Mouse (Mus musculus) common myeloid progenitor, adult 5-6 weeks (primary cell): ENCODE results near the gene Zfp385a. TPM values are rescaled to one million over a fixed set of nuclear protein-coding genes. Genes with fewer than 3 reads are reported as not detected.
"Not testable (repeated sequence)": the region's sequence is repeated elsewhere in the genome, so short reads cannot be mapped to it uniquely, and the experiment has no call there.

Source experiments
- ATAC-seq: replicated peaks from 2 replicates; pipeline ENCODE4 v1.8.0; 2016; ENCODE audit warnings: low read depth, mild to moderate bottlenecking, moderate TSS enrichment, inconsistent platforms; ENCODE audit not compliant: poor library complexity, severe bottlenecking
- total RNA-seq: library from RNA; stranded (forward); fragments of 200-1000, 187-1606 nt; gene quantifications from 2 replicates; pipeline ENCODE4 v1.2.3, GENCODE M21; 2017

Zfp385a gene
- total RNA-seq, 1 experiment from 2014 or later, result 3.9 TPM

DNA sequence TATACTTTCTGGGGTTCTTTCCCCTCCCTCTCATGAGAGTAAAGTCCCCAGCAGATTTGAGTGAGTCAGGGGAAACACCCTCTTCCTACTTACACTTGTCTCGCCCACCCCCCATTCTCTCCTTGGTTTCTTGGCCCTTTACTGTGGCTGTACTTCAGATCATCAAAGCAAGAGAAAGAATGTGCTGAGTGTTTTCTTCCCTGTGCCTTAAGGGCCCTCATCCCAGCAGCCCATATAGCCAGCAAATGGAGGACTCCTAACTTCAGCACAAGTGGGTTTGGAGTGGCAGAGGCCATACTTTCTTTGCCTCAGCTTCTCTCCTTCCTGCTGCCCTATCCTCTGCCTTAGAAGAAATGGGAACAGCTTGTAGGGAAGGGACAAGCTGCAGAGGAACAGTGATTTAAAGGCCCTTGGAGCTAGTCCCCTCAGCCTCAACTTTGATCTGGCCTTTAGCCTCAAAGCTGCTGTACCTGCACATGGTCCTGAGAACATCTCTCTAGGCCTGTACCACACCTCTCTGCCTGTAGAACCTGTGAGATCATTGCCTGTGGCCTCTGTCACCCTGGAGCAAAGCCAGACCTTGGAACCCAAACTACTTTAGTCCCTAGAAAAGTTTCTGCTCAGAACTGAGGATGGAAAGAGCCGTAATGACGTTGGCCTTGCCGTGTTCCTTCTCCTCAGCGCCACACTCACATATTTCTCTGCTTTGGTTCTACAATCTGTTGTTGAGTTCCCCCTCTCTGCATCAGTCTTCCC, 40.9 kb downstream of the Zfp385a start:
- ATAC-seq, result no peak

DNA sequence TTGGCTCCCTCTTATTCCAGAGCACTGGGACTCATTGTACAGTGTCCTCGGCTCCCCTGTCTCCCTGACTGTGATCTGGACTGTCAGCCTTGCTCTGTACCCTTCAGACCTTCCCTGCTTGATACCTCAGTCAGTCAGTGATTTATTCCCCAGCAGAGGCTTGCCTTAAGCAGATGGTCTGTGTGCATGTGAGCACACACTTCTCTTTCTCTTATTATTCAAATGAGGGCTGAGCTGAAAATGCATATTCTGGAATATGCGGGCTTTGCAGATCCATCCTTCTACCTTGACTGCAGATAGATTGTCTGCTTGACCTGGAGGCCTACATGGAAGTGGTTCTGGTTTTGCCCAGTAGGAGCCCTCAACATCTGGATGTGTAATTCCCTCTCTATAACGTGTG, 41.9 kb downstream of the Zfp385a start:
- no peak for ATAC-seq

DNA sequence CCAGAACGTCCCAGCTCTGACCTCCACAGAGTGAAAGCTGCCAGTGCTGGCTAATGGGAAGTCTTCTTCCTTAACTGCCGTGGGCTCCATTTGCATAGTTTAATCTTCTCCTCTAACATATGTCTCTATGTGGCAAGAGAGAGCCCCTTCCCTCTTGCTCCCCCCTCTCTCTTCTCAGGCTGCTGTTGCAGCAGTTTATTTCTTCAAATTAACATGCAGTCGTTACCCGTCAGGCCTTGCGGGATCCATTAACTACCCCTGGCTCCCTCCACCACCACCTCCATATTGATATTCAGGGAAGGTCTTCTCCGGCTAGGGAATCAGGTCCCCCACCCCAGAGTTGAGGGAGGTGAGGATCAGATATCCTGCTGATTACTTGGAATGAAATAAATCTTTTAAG, 42.6 kb downstream of the Zfp385a start:
- ATAC-seq, result no peak

DNA sequence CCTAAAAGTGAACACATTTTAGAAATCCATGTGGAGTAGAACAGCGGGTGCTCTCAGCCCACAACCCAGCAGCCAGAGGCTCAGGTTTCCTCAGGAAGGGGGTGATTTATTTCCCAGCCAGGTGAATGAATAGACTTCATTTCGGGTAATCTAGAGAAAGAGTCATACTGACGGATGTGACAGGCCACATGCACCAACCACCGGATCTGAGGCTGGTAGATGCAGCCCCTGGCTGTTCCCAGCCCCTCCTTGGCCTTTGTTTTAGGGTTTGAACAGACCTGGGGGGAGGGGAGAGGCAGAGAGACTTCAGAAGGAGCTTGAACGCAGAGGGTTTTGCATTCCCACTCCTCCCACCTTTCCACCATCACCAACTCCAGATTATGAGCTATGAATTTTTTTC, 44.0 kb downstream of the Zfp385a start:
- ATAC-seq, result peak; percentile 42; the same call in 1 of the 2 replicates

DNA sequence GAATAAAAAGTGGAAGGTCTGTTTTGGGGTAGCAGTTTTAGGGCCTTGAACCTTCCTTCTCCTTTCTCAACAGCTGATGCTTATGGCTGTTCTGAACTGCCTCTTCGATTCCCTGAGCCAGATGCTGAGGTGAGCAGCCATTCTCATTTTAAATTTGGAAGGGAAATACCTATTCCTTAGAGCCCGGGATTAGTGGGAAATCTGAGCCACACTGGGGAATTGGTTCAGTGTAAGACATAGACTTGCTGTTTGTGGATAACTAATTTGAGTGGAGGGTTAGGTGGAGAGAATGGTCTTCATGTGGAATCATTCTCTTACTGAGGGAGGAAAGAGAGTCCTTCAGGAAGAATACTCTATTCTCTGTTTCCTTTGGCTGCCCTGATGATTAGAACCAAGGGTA, 45.2 kb downstream of the Zfp385a start:
- ATAC-seq, result no peak

DNA sequence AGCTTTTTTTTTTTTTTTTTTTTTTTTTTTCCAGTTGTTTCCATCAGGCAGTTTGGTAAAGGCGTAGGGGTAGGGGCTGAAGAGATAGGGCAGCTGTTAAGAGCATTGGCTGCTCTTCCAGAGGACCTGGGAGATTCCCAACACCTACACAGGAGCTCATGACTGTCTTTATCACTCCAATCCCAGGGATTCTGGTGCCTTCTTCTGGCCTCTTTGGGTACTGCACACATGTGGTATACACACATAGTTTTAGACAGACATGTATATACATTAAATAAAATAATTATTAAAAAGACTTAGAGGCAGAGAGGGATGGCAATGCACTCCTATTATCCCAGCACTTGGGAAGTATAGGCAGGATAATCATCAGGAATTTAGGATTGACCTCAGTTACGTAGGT, 46.5 kb downstream of the Zfp385a start:
- ATAC-seq, result no peak

DNA sequence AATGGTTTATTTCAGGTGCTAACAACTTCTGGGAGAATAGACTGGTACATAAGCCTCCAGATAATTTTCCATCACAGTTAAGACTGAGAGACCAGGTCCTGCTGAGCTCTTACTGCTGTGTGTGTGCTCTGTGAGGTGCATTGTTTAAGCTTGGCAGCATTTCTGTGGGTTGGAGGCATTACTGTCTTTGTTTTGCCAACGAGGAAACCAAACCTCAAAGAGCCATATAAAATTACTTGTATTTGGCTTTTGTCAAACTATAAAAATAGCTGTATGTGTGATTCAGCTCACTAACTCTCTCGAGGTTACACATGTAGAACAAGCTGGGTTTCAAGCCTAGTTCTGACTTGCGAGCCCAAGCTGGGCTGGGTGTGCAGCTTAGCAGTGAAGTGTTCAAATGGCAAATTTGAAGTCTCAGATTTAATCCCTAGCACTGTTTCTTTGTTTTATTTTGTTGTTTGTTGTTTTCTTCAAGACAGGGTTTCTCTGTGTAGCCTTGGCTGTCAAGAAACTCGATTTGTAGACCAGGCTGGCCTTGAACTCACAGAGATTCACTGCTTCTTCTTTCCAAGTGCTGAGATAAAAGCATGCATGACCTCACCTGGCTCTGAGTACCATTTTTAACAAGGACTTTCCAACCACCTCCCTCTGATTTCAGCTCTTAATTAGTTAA, 47.1 kb downstream of the Zfp385a start:
- ATAC-seq, result no peak

DNA sequence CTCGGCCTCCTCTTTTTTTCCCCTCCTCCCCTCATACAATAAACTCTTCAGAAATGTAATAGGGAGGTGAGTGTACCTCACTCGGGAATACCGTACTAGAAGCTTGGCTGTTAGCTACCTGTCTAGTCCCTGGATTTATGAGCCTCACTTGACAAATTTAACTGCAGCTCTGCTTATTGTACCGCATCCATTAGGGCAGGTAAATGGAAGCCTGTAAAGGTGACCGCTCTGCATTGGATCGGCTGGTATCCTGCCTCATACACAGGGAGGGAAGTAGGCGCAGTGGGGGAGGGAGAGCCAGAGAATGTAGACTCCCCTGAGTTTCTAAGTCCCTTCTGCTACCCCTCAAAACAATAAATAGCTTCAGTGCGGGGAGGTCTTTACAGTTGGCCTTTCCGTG, 49.0 kb downstream of the Zfp385a start:
- no peak for ATAC-seq

DNA sequence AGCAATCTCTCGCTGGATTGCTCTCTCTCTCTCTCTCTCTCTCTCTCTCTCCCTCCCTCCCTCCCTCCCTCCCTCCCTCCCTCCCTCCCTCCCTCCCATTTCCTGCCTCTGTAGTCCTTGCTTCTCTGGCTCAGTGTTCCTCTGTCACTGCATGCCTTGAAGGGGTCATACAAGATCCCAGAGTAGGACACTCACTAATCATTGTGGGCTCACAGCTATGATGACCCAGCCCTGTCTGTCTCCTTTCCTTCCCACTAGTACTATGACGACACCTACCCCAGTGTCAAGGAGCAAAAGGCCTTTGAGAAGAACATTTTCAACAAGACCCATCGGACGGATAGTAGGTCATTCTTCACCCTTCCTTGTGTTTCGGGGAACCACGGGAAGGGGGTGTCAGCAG, 49.5 kb downstream of the Zfp385a start:
- ATAC-seq, result no peak

DNA sequence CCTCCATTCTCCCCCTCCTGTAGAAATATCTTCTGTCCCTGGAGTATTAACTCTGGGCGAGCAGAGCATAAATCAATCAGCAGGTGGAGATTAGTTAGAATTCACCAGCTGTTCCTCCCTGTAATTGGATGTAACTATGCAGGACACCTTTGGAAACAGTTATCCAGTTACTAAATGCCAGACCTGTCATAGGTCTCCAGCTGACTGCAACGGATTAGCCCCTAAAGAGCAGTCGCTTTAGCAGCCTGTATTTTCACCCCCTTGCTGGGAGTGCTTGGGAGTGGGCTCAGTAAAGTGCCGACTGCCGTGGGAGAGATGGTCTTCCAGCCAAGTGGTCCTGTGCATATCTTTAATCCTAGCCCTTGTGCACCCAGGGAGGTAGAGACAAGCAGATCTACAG, 50.3 kb downstream of the Zfp385a start:
- ATAC-seq, result no peak

DNA sequence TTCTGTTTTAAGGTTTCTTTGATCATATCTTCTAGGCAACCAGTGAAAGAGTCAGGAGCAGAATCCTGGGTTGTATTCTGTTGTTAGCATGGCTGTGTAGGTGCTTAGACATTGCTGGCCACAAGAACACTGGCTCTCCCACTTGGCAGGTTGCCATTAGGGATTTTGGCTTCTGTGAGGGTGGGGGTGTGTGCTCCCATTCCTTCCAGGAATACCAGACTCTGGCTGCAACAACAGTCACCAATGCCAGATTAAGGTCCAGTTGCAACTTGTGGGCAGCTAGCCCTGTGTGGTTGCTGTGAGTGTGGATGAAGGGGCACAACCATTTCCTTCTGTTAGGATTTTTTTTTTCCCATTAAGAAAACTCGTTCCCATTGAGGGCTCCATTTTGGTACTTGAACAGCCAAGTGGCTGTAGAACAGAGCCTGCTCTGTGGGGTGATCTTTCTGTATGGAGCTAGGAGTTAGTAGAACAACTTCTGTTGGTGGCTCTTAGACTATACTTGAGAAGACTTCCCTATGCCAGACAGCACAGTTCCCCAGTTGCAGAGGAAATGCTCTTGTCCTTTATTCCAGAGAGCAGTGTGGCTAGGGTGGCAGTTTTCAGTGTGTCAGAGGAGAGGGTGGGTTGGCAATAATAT, 54.0 kb downstream of the Zfp385a start:
- ATAC-seq, result no peak

DNA sequence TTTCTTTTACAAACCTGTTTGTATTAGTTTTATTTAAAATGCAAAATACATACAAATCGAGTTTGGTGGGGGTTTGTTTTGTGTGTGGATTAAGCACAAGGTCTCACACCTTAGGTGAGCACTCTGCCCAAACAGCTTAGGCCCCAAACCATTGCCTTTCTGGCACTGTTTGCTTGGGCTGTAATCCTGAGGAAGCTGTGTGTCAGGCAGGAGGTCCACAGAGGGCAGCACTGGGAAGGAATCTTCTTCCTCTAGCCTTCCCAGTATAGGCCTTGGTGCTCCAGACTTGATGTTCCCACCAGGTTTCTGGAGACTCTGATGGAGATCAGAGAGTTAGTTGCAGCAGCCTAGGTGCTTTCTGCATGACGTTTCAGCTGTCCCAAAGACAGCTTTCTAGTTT, 55.2 kb downstream of the Zfp385a start:
- no peak for ATAC-seq

DNA sequence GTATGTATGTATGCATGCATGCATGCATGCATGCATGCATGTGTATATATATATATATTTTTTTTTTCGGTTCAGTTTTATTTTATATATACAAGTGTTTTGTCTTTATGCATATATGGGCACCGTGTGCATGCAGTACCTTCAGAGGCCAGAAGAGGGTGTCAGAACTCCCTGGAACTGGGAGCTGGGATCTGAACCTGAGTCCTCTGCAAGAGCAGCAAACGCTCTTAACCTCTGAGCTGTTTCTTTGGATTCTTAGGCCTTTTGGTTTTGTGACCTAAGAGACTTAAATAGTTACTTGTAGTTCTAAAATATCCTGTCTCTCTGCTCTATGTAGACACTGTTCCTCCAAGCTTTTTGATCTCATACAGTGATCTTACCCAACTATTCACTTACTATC, 55.8 kb downstream of the Zfp385a start:
- peak; percentile 52; the same call in 1 of the 2 replicates for ATAC-seq

DNA sequence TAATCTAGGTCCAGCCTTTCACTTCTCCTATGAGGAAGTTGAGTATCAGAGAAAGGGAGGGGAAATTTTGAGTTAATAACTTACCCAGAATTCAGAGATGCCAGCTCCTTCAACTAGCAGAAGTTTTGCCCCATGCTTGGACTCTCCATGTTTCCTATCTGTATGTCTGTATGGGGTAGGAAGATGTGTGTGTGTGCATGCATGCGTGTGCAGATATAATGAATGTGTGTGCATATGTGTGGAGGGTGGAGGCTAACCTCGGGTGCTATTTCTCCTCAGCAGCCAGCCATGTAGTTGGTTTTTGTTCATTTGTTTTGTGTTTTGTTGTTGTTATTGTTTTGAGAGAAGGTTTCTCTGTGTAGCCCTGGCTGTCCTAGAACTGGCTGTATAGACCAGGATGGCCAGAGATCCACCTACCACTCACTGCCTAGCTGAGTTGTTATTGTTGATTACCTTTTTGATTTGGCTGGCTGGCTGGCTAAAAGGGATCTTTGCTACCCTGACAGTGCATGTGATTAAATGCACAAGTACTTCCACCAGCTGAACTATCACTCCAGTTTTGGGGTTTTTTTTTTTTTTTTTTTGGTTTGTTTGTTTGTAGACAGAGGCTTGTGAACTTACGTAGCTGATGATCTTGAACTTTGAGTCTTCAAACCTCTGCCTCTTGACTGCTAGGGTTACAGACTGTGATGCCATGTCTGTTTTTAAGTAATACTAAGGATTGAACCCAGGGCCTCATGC, 58.3 kb downstream of the Zfp385a start:
- ATAC-seq, result 0 out of 2 replicates have a peak, but pooled peaks have one; percentile 6

DNA sequence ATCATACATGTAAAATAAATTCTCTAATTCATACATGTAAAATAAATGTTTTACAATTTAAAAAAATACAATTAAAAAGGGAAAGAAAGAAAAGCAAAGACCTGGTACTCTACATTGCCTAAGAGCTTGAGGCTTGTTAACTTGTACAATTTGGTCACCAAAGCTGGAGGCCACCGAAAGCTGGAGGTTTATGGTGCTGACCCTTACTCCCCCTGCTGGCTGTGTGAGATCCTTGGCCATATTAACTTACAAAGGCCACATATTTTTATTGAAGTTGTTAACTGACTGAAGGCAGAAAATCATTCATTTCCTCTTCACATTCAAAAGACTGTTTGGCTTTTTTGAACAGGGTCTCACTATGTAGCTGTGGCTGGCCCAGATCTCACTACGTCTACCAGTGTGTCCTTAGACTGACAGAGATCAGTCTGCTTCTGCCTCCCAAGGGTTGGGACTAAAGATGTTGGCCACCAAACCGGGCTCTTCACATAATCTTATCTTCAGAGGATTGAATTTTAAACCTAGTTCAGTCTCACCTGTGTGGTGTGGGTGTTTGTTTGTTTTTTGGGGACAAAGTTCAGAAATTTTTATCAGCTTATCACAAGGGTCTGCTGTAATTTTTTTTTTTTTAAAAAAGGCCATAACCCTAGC, 59.0 kb downstream of the Zfp385a start:
- ATAC-seq, result peak; percentile 85

DNA sequence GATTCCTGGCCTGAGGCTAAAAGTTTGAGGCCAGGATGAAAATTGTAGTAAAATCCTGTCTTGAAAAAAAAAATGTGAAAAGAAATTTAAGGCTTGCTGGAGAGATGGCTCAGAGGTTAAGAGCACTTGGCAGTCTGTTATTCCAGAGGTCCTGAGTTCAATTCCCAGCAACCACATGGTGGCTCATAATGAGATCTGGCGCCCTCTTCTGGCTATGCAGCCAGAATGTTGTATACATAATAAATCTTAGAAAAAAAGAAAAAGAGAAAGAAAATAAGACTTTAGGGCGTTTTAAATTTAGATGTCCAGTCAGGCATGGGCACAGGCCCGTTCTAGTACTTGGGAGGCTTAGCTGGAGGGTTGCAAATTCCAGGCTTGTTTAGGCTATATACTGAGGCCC, 60.1 kb downstream of the Zfp385a start:
- ATAC-seq, result no peak

DNA sequence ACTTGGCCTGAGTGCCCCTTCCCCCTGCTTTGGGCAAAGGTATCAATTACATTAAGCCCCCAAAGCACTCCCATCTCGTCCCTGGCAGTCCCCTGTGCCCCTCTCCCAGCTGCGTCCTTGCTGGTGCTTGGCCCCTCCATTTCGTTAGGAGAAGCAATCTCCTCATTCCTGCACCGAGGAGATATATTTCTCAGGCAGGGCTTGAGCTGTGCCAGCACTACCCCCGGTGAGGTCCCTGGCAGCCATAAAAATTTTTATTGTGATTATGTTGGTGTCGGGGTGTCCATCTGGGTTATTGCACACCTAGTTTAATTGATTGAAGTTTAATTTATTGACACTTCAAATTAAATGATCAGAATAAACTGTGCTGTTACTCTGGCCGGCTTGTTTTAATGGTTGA, 61.9 kb downstream of the Zfp385a start:
- no peak for ATAC-seq

DNA sequence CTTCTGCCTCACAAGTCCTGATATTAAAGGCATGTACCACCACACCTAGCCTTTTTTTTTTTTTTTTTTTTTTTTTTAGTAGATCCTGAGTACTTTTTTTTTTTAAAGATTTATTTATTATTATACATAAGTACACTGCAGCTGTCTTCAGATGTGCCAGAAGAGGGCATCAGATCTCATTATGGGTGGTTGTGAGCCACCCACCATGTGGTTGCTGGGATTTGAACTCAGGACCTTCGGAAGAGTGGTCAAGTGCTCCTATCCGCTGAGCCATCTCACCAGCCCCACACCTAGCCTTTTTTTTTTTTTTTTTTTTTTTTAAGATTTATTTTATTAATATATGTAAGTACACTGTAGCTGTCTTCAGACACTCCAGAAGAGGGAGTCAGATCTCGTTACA, 64.0 kb downstream of the Zfp385a start:
- not testable (repeated sequence) for ATAC-seq

DNA sequence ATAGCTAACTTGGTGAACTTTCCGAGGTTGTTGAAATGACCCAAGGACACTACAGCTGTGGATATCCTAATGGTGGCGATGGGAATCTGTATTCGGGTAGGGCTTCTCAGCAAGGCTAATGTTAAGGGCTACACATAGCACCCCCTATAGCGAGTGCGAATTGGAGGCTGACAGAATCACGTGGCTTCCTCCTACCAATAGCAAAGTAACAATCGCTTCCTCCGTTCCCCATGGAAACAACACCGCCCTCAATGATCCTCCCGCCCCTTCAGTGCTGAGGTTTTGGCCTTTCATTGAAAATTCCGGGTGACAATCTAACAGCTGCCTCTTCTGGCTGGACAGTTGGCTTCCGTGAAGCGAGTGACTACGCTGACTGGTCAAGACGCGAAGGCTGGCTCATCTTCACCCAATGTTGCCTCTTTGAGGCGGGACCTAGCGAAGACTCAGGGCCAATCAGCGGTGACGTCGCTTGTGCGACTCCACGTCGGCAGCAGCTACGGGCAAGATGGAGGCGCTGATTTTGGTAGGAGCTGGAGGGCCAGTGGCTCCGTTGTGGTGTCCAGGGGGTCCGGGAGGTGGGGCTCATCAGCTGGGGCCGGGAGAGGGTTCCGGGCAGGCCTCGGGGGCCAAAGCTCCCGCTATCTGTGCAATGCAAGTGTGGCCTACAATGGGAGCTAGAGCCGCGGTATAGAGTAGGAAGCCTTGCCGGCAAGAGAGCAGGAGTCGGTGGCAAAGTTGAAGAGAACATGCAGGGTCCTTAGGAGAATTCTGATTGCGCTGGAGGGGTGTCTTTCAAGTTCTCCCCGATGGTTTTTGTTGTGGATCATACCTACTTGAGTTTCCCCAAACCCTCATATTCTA, 67.2 kb downstream of the Zfp385a start, which contains the start of gene Copz1:
Gene Copz1 (plus strand): TSS at position 296 of the 861 bp plus-strand sequence.
- ATAC-seq, result peak; percentile 97
